ENCODE assay signal across 7 mouse cellular contexts in genomic region chr19:38124401-38125218, GRCm38 (mm10). TPM values are rescaled to one million over a fixed set of nuclear protein-coding genes. Genes with fewer than 3 reads are reported as not detected.
DNase-seq lines count a peak whose midpoint lies in the region; ATAC-seq and TF ChIP-seq lines count a peak whose summit lies in the region.

No protein-coding gene starts in this region.

- in situ Hi-C loops in Patski (cut with MboI; ENCODE audit: low pct_unique_long_range_greater_than_20kb), result no loop called here

- ATAC-seq in Patski, result peak; percentile 54
- peak; percentile 75 for ATAC-seq in hindbrain, embryonic 14.5 days (ENCODE audit: low FRiP score)
- peak; percentile 67 for ATAC-seq in liver, embryonic 15.5 days (ENCODE audit: insufficient read depth)
- ATAC-seq in neural tube, embryonic 14.5 days (ENCODE audit: low read depth), result peak; percentile 85
- no peak for ATAC-seq in CD4-positive, CD25-positive, alpha-beta regulatory T cell, adult 4 months

- no peak overlapping the region for H3K27ac ChIP-seq in hindbrain, embryonic 14.5 days
- peak overlapping the region; percentile 88 for H3K27ac ChIP-seq in liver, embryonic 15.5 days (replicated peaks)
- H3K27ac ChIP-seq in neural tube, embryonic 14.5 days (ENCODE audit: low read depth, low read length), result no peak overlapping the region

- CTCF ChIA-PET in Patski (lab: Charles Lee), result no interaction called here

- H3K4me2 ChIP-seq in hindbrain, embryonic 14.5 days (replicated peaks), result peak overlapping the region; percentile 74
- peak overlapping the region; percentile 52 for H3K4me2 ChIP-seq in liver, embryonic 15.5 days
- H3K4me2 ChIP-seq in neural tube, embryonic 14.5 days (ENCODE audit: low read depth, low read length), result peak overlapping the region; percentile 81

- no peaks in the 10 kb centered on the region for H3K9me3 ChIP-seq in hindbrain, embryonic 14.5 days (ENCODE audit: control insufficient read depth, low read length)
- H3K9me3 ChIP-seq in liver, embryonic 15.5 days (replicated peaks), result no peaks in the 10 kb centered on the region
- no peaks in the 10 kb centered on the region for H3K9me3 ChIP-seq in neural tube, embryonic 14.5 days (ENCODE audit: control insufficient read depth, low read length)

- H3K27me3 ChIP-seq in Patski, result peaks cover 82% of the 10 kb centered on the region
- H3K27me3 ChIP-seq in hindbrain, embryonic 14.5 days (ENCODE audit: control insufficient read depth, insufficient read depth, low read length), result peaks cover 23% of the 10 kb centered on the region
- peaks cover 36% of the 10 kb centered on the region for H3K27me3 ChIP-seq in liver, embryonic 15.5 days
- H3K27me3 ChIP-seq in neural tube, embryonic 14.5 days (ENCODE audit: control insufficient read depth, insufficient read depth, low read length), result peaks cover 6% of the 10 kb centered on the region; the same call in 1 of the 2 replicates

- 1% methylated on average over 74 of the region's 77 CpGs for WGBS in hindbrain, embryonic 14.5 days
- 1% methylated on average over 73 of the region's 77 CpGs for WGBS in liver, embryonic 15.5 days (ENCODE audit: insufficient replicate concordance)
- 1% methylated on average over 52 of the region's 77 CpGs for WGBS in neural tube, embryonic 14.5 days

- peak overlapping the region; percentile 49 for H3K4me3 ChIP-seq in hindbrain, embryonic 14.5 days (replicated peaks; ENCODE audit: low read length)
- peak overlapping the region; percentile 52 for H3K4me3 ChIP-seq in liver, embryonic 15.5 days (replicated peaks)
- peak overlapping the region; percentile 51 for H3K4me3 ChIP-seq in neural tube, embryonic 14.5 days (ENCODE audit: low read depth, low read length)

- no peak for DNase-seq in Patski (ENCODE audit: low read depth, low spot score)
- DNase-seq in brain, adult 2 months (ENCODE audit: low read depth, low spot score), result peak; percentile 27
- peak; percentile 7 to 12 for DNase-seq in gastrocnemius, adult 8-10 months (ENCODE audit: low spot score in 2 of 2)
- no peak for DNase-seq in hindbrain, embryonic 14.5 days (ENCODE audit: low spot score)

- no peak for TF ChIP-seq CTCF in Patski (IDR thresholded peaks at IDR 0.05)

- peak overlapping the region; percentile 51 for H3K9ac ChIP-seq in hindbrain, embryonic 14.5 days
- peak overlapping the region; percentile 25; the same call in 1 of the 2 replicates for H3K9ac ChIP-seq in liver, embryonic 15.5 days
- H3K9ac ChIP-seq in neural tube, embryonic 14.5 days (replicated peaks; ENCODE audit: low read depth, low read length), result peak overlapping the region; percentile 52

- POLR2A ChIA-PET in Patski (lab: Charles Lee), result no interaction called here

- H3K36me3 ChIP-seq in hindbrain, embryonic 14.5 days (replicated peaks; ENCODE audit: control insufficient read depth, insufficient read depth), result no peaks in the 10 kb centered on the region
- H3K36me3 ChIP-seq in liver, embryonic 15.5 days (replicated peaks), result no peaks in the 10 kb centered on the region
- no peaks in the 10 kb centered on the region for H3K36me3 ChIP-seq in neural tube, embryonic 14.5 days (ENCODE audit: control insufficient read depth, insufficient read depth, low read length)

- no peaks in the 10 kb centered on the region for H3K4me1 ChIP-seq in hindbrain, embryonic 14.5 days (replicated peaks; ENCODE audit: control insufficient read depth, insufficient read depth, low read length)
- H3K4me1 ChIP-seq in liver, embryonic 15.5 days (replicated peaks), result peaks cover 3% of the 10 kb centered on the region; the same call in 1 of the 2 replicates
- no peaks in the 10 kb centered on the region for H3K4me1 ChIP-seq in neural tube, embryonic 14.5 days (ENCODE audit: control insufficient read depth, insufficient read depth, low read length)

RNA-seq across cellular contexts. Expression of gene Rbp4, which starts 0.5 kb away (rescaled TPM):
- 2.1 TPM for polyA plus RNA-seq in Patski (2021)
- total RNA-seq in gastrocnemius, adult 8-10 months (2022), result 1 to 10 TPM; 1.1 to 5.7 (median 2.5) TPM
- polyA plus RNA-seq in hindbrain, embryonic 14.5 days (2014; fragmentation: Nextera tagmentation; extraction: Ambion mirVana), result 5.3 and 9.3 TPM in 2 replicates
- 1,815 and 1,906 TPM in 2 replicates for polyA plus RNA-seq in liver, embryonic 15.5 days (2015; fragmentation: Nextera tagmentation; extraction: Ambion mirVana)
- polyA plus RNA-seq in neural tube, embryonic 14.5 days (2014; fragmentation: Nextera tagmentation; extraction: Ambion mirVana), result 1.6 and 6.9 TPM in 2 replicates
- not detected for polyA plus RNA-seq in CD4-positive, CD25-positive, alpha-beta regulatory T cell, adult 4 months (2017; shearing (Covaris generic))

RNA-seq across cellular contexts. Expression of gene Pde6c, which starts 8.0 kb away (rescaled TPM):
- polyA plus RNA-seq in Patski (2021), result not detected
- not detected for total RNA-seq in gastrocnemius, adult 8-10 months (2022)
- polyA plus RNA-seq in hindbrain, embryonic 14.5 days (2014; fragmentation: Nextera tagmentation; extraction: Ambion mirVana), result 0.21 and 0.22 TPM in 2 replicates
- 5.5 and 5.8 TPM in 2 replicates for polyA plus RNA-seq in liver, embryonic 15.5 days (2015; fragmentation: Nextera tagmentation; extraction: Ambion mirVana)
- not detected in 2 replicates for polyA plus RNA-seq in neural tube, embryonic 14.5 days (2014; fragmentation: Nextera tagmentation; extraction: Ambion mirVana)
- not detected for polyA plus RNA-seq in CD4-positive, CD25-positive, alpha-beta regulatory T cell, adult 4 months (2017; shearing (Covaris generic))

RNA-seq across cellular contexts. Expression of gene Ffar4, which starts 27.7 kb away (rescaled TPM):
- polyA plus RNA-seq in Patski (2021), result not detected
- total RNA-seq in gastrocnemius, adult 8-10 months (2022), result under 1 TPM in 2 of 4 experiments, not detected in 2; 0.35 to 0.54 TPM
- 0.20 TPM in 1 of 2 replicates, not detected in the other for polyA plus RNA-seq in hindbrain, embryonic 14.5 days (2014; fragmentation: Nextera tagmentation; extraction: Ambion mirVana)
- 0.16 and 0.20 TPM in 2 replicates for polyA plus RNA-seq in liver, embryonic 15.5 days (2015; fragmentation: Nextera tagmentation; extraction: Ambion mirVana)
- 0.43 TPM in 1 of 2 replicates, not detected in the other for polyA plus RNA-seq in neural tube, embryonic 14.5 days (2014; fragmentation: Nextera tagmentation; extraction: Ambion mirVana)
- polyA plus RNA-seq in CD4-positive, CD25-positive, alpha-beta regulatory T cell, adult 4 months (2017; shearing (Covaris generic)), result not detected

Comparison
In these comparisons a context has a peak if more than half of its experiments do, and no peak if none do; other contexts are left out.
1. DNase-seq: peak in brain, adult 2 months (single experiment) and gastrocnemius, adult 8-10 months (2 of 2); none in Patski (single experiment) and hindbrain, embryonic 14.5 days (single experiment).
2. RNA of gene Rbp4, which starts 0.5 kb away (polyA plus RNA-seq): 1,815 to 1,906 TPM in liver, embryonic 15.5 days; 5.3 to 9.3 TPM in hindbrain, embryonic 14.5 days, 2.1 TPM in Patski (single experiment), 1.6 to 6.9 TPM in neural tube, embryonic 14.5 days and not detected in CD4-positive, CD25-positive, alpha-beta regulatory T cell, adult 4 months; every median in the first group is over 100 times any median in the second.
3. Peak in every context shown above with its lines, with median percentiles within 50 percentile points of each other: H3K4me2 ChIP-seq, H3K4me3 ChIP-seq and H3K9ac ChIP-seq.